Mouse (Mus musculus) spleen, postnatal 14 days (tissue): ENCODE data around the gene Ifngr1.

Experiments
- DNase-seq, 2 experiments: peaks; one replicate each; pipeline ENCODE4 v3.0.0; 2021 to 2022; ENCODE audit warnings: low spot score in 2 of 2

Ifngr1 gene

GRCm38 (mm10) chr10:19591641-19592441 lies at the start of gene Ifngr1:
Gene Ifngr1 (plus strand): TSS chr10:19591949.
- DNase-seq: peak; percentile 98

- DNase-seq: no peak
Measured at GRCm38 (mm10) chr10:19546825-19547224, 44.9 kb upstream of the Ifngr1 start.

GRCm38 (mm10) chr10:19548016-19548415 lies 43.7 kb upstream of the Ifngr1 start:
- no peak for DNase-seq

- DNase-seq: no peak
Measured at GRCm38 (mm10) chr10:19548491-19548890, 43.3 kb upstream of the Ifngr1 start.

GRCm38 (mm10) chr10:19551585-19551984 lies 40.2 kb upstream of the Ifngr1 start:
- no peak for DNase-seq

- no peak for DNase-seq
Measured at GRCm38 (mm10) chr10:19553857-19554256, 37.9 kb upstream of the Ifngr1 start.

GRCm38 (mm10) chr10:19557696-19558095 lies 34.1 kb upstream of the Ifngr1 start:
- no peak for DNase-seq

GRCm38 (mm10) chr10:19559565-19560165 lies 32.1 kb upstream of the Ifngr1 start:
- DNase-seq: no peak

- DNase-seq: no peak
Measured at GRCm38 (mm10) chr10:19562598-19562997, 29.2 kb upstream of the Ifngr1 start.

- no peak for DNase-seq
Measured at GRCm38 (mm10) chr10:19563443-19563861, 28.3 kb upstream of the Ifngr1 start.

GRCm38 (mm10) chr10:19567481-19567880 lies 24.3 kb upstream of the Ifngr1 start:
- DNase-seq: no peak

GRCm38 (mm10) chr10:19570288-19570687 lies 21.5 kb upstream of the Ifngr1 start:
- DNase-seq: no peak

- DNase-seq: no peak
Measured at GRCm38 (mm10) chr10:19570716-19571115, 21.0 kb upstream of the Ifngr1 start.

GRCm38 (mm10) chr10:19577571-19577970 lies 14.2 kb upstream of the Ifngr1 start:
- no peak for DNase-seq

- DNase-seq: no peak
Measured at GRCm38 (mm10) chr10:19578001-19578400, 13.7 kb upstream of the Ifngr1 start.

GRCm38 (mm10) chr10:19578409-19578986 lies 13.3 kb upstream of the Ifngr1 start:
- DNase-seq: no peak

GRCm38 (mm10) chr10:19580660-19581059 lies 11.1 kb upstream of the Ifngr1 start:
- DNase-seq: no peak

GRCm38 (mm10) chr10:19581844-19582582 lies 9.7 kb upstream of the Ifngr1 start:
- no peak for DNase-seq

GRCm38 (mm10) chr10:19582806-19583430 lies 8.8 kb upstream of the Ifngr1 start:
- DNase-seq: no peak

- DNase-seq: peak; percentile 34 to 50
Measured at GRCm38 (mm10) chr10:19584064-19584463, 7.7 kb upstream of the Ifngr1 start.

- no peak for DNase-seq
Measured at GRCm38 (mm10) chr10:19584846-19585245, 6.9 kb upstream of the Ifngr1 start.

GRCm38 (mm10) chr10:19585860-19586259 lies 5.9 kb upstream of the Ifngr1 start:
- DNase-seq: no peak
